Mouse (Mus musculus) stomach, embryonic 16.5 days (tissue): ENCODE data around the gene Ism1. TPM values are rescaled to one million over a fixed set of nuclear protein-coding genes. Genes with fewer than 3 reads are reported as not detected.

Experiments used
- ATAC-seq: fragments of 200-750 bp; cut with Nextera tagmentation; 2 replicates; pipeline ENCODE4 v1.8.0; 2017; ENCODE audit warnings: moderate number of reproducible peaks, moderate TSS enrichment; ENCODE audit not compliant: insufficient read depth, low FRiP score
- H3K27ac ChIP-seq: fragments of 300-500 bp; sonication (generic); 2 replicates; pipeline ENCODE4 v1.5.1; 2014; ENCODE audit warnings: low read length
- H3K27me3 ChIP-seq: fragments of 300-500 bp; sonication (generic); 2 replicates; pipeline ENCODE4 v1.6.1; 2014; ENCODE audit warnings: low read length, control low read depth, mixed read lengths; ENCODE audit not compliant: control insufficient read depth, insufficient read depth
- H3K36me3 ChIP-seq: fragments of 300-500 bp; sonication (generic); 2 replicates; pipeline ENCODE4 v1.6.1; 2014; ENCODE audit warnings: low read length; ENCODE audit not compliant: control insufficient read depth, insufficient read depth
- H3K4me1 ChIP-seq: fragments of 300-500 bp; sonication (generic); 2 replicates; pipeline ENCODE4 v1.6.1; 2014; ENCODE audit warnings: low read length, control low read depth, mixed read lengths; ENCODE audit not compliant: control insufficient read depth, insufficient read depth
- H3K4me2 ChIP-seq: fragments of 300-500 bp; sonication (generic); 2 replicates; pipeline ENCODE4 v1.6.1; 2014; ENCODE audit warnings: low read depth, low read length, mixed read lengths
- H3K4me3 ChIP-seq: fragments of 300-500 bp; sonication (generic); replicated peaks from 2 replicates; pipeline ENCODE4 v1.5.1; 2014; ENCODE audit warnings: mild to moderate bottlenecking, low read length
- H3K9ac ChIP-seq: fragments of 300-500 bp; sonication (generic); 2 replicates; pipeline ENCODE4 v1.6.1; 2014; ENCODE audit warnings: low read length
- H3K9me3 ChIP-seq: fragments of 300-500 bp; sonication (generic); replicated peaks from 2 replicates; pipeline ENCODE4 v1.6.1; 2016; ENCODE audit warnings: low read length, control low read depth; ENCODE audit not compliant: control insufficient read depth
- WGBS: fragments of 180-500 bp; shearing (Covaris S2); extraction: QIAGEN DNeasy Blood & Tissue Kit; methylation state at CpG from one replicate; pipeline ENCODE4 v1.1.7; 2014; 5-methylcytosine and 5-hydroxymethylcytosine counted together
- polyA plus RNA-seq: library from polyadenylated mRNA; unstranded; fragments of >200 nt; fragmentation: Nextera tagmentation; extraction: Ambion mirVana; gene quantifications from 2 replicates; pipeline ENCODE4 v1.2.1, GENCODE M21; 2015

Ism1 gene
- polyA plus RNA-seq, 1 experiment from 2014 or later: 1.7 TPM

DNA sequence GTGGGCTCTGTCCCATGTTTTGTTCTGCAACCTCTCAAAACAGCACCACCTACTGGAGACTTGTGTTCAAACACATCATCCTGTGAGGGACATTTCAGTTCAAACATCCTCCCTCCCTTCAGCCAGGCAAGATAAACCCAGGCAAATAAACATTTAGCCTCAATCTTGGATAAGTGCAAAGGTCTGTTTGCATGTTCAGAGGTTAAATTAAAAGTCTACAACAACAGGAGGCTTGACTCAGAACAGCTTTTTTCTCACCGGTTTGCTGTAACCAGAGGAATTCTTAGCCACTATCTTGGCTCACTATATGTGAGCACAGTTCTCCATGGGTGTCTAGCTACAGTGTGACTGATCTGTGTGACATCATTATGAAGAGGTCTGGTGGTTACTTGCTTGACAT, 22.6 kb downstream of the Ism1 start:
- Histone ChIP-seq H3K27me3 (no peaks in the 10 kb centered on the region), H3K9ac (no peak overlapping the region), H3K9me3 (no peaks in the 10 kb centered on the region; the same call in 1 of the 2 replicates), H3K36me3 (no peaks in the 10 kb centered on the region), H3K27ac (no peak overlapping the region), H3K4me2 (no peak overlapping the region), H3K4me3 (no peak overlapping the region), H3K4me1 (no peaks in the 10 kb centered on the region)
- WGBS: 68% methylated on average over 1 of the region's 1 CpGs
- no peak for ATAC-seq

DNA sequence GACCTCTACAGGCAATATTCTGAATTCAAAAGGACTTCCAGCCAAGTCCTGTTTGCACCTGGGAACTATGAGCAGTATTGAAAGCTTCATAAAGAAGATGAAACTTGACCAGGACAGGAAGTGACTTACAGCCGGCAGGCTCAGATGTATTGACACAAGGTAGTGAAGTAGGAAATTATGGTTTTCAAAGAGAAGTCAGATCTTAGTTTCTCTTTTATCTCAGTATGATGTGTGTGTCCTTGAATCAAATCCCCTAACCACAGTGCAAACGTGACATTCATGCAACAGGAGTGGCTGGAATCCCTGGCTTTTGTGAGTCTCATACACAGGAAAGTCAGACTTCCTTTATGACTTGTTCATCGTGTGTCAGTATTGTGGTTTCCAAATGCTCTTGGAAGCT, 27.0 kb downstream of the Ism1 start:
- WGBS: 48% methylated on average over 3 of the region's 3 CpGs
- no peak for ATAC-seq
- H3K36me3 ChIP-seq: no peaks in the 10 kb centered on the region

DNA sequence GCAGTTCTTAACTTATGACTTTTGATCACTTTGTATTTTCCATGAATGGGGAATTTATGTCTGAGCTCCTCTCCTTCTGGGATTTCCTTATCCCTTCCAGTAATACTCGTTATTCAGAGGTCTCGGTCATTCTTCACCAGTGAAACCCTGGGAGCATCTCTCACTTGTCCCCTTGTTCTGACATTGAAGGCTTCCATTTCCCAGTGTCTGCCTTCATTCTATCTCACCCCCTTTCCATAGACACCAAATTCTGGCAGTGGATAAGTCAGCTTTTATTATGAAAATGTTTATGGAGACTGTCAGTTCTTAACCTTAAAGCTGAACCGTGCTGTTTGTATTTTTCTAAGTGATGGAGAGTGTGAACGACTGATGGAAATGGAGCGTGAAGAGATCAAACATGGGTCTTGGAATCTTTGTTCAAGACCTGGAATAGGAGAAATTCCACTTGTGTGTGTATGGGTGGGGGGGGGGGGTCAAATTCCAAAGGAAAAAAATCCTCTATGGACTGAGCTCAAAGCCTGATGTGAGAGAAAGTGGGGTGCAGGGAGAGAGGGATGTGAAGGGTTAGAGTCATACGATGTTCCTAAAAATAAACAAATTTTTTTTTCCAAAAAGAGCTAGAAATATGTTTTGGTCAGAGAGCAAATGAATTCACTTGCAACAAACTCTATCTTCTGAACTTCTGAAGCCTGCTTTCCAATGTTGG, 30.4 kb downstream of the Ism1 start:
- H3K9me3 ChIP-seq: no peaks in the 10 kb centered on the region
- no peak for ATAC-seq
- H3K4me1 ChIP-seq: no peaks in the 10 kb centered on the region
- 64% methylated on average over 6 of the region's 6 CpGs for WGBS
- no peak overlapping the region for H3K27ac ChIP-seq
- H3K4me3 ChIP-seq: no peak overlapping the region
- no peaks in the 10 kb centered on the region for H3K36me3 ChIP-seq
- no peak overlapping the region for H3K9ac ChIP-seq
- H3K4me2 ChIP-seq: no peak overlapping the region
- no peaks in the 10 kb centered on the region for H3K27me3 ChIP-seq

More for the DNA sequence above, 27.0 kb downstream of the Ism1 start:
- Histone ChIP-seq H3K27me3 (no peaks in the 10 kb centered on the region), H3K9ac (no peak overlapping the region), H3K27ac (no peak overlapping the region), H3K4me2 (no peak overlapping the region), H3K4me1 (no peaks in the 10 kb centered on the region), H3K9me3 (no peaks in the 10 kb centered on the region; the same call in 1 of the 2 replicates), H3K4me3 (no peak overlapping the region)

DNA sequence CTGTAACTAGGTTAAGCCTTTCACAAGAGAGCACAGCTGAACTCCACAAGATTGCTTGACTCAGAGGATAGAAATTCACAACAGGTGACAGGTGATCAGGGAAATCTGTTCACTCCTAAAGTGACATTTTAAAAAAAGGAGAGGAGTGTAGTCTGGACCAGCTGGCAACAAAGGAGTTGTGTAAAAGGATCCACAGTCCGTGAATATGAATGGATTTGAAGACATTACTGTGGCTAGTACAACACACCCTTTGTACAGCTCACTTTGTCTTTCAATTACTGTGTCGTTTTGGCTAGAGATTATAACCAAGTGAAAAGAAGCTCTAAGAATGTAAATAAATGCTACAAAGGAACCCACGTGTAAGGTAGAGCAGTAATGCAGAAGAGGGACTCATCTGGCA, 33.7 kb downstream of the Ism1 start:
- 40% methylated on average over 3 of the region's 3 CpGs for WGBS
- no peaks in the 10 kb centered on the region for H3K36me3 ChIP-seq
- no peak overlapping the region for H3K4me2 ChIP-seq
- H3K9me3 ChIP-seq: no peaks in the 10 kb centered on the region
- H3K27ac ChIP-seq: no peak overlapping the region
- no peak overlapping the region for H3K9ac ChIP-seq
- no peaks in the 10 kb centered on the region for H3K27me3 ChIP-seq
- H3K4me3 ChIP-seq: no peak overlapping the region
- no peak for ATAC-seq
- no peaks in the 10 kb centered on the region for H3K4me1 ChIP-seq

DNA sequence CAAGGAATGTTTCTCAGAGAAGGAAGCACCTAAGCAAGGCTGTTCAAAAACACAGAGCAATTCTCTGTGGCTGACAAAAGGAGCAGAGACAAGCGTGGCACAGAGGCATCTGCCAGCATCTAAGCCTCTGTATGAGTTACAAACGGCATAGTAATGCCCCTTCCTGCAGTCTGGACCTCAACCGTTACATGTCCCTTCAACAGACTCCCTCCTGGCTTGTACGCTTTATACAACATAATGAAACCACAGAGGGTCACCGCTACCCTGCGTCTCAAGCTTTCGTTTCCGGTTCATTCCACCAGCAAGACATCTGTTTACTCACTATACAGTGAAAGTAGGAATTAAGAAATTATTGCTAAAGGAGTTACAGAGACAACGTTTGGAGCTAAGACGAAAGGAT, 34.1 kb downstream of the Ism1 start:
- Histone ChIP-seq H3K9me3 (no peaks in the 10 kb centered on the region), H3K27ac (no peak overlapping the region), H3K36me3 (no peaks in the 10 kb centered on the region), H3K4me1 (no peaks in the 10 kb centered on the region), H3K4me2 (no peak overlapping the region), H3K9ac (no peak overlapping the region), H3K27me3 (no peaks in the 10 kb centered on the region), H3K4me3 (no peak overlapping the region)
- ATAC-seq: no peak
- 83% methylated on average over 10 of the region's 10 CpGs for WGBS

GRCm38 (mm10) chr2:139714206-139714605, 36.2 kb downstream of the Ism1 start:
- Histone ChIP-seq H3K4me3 (no peak overlapping the region), H3K27me3 (no peaks in the 10 kb centered on the region), H3K36me3 (no peaks in the 10 kb centered on the region), H3K4me2 (no peak overlapping the region), H3K9ac (no peak overlapping the region), H3K27ac (no peak overlapping the region), H3K9me3 (no peaks in the 10 kb centered on the region), H3K4me1 (no peaks in the 10 kb centered on the region)
- WGBS: 57% methylated on average over 3 of the region's 3 CpGs
- no peak for ATAC-seq

- Histone ChIP-seq H3K9ac (no peak overlapping the region), H3K4me2 (no peak overlapping the region), H3K4me3 (no peak overlapping the region), H3K36me3 (no peaks in the 10 kb centered on the region), H3K4me1 (no peaks in the 10 kb centered on the region), H3K9me3 (no peaks in the 10 kb centered on the region), H3K27ac (no peak overlapping the region), H3K27me3 (no peaks in the 10 kb centered on the region)
- 58% methylated on average over 1 of the region's 1 CpGs for WGBS
- no peak for ATAC-seq
These were observed 39.8 kb downstream of the Ism1 start for GRCm38 (mm10) chr2:139717772-139718171.

DNA sequence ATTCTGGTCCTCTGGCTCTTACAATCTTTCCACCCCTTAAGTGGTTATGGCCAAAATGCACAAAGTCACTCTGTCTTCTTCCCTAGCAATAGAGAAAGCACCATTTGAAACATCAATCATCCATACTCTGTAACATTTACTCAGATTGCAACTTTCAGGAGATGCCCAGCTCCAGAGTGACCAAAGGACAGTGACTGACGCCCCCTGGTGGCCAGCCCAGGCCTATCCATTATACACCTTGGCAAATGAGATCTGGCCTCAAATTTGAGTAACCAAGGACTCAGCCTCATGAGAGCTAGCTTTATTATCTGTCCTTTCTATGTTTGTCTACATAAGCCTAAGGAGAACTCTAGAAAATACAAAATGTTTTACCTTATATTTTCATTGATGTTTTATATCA, 44.7 kb downstream of the Ism1 start:
- 0 out of 2 replicates have a peak, but pooled peaks have one; percentile 37 for ATAC-seq
- no peak overlapping the region for H3K4me2 ChIP-seq
- H3K9me3 ChIP-seq: no peaks in the 10 kb centered on the region
- H3K27me3 ChIP-seq: no peaks in the 10 kb centered on the region
- no peaks in the 10 kb centered on the region for H3K36me3 ChIP-seq
- WGBS: 0% methylated on average over 1 of the region's 1 CpGs
- no peak overlapping the region for H3K9ac ChIP-seq
- no peak overlapping the region for H3K27ac ChIP-seq
- H3K4me3 ChIP-seq: no peak overlapping the region
- H3K4me1 ChIP-seq: no peaks in the 10 kb centered on the region

GRCm38 (mm10) chr2:139723304-139723703, 45.3 kb downstream of the Ism1 start:
- no peak for ATAC-seq
- no peak overlapping the region for H3K27ac ChIP-seq
- H3K9ac ChIP-seq: no peak overlapping the region
- H3K4me2 ChIP-seq: no peak overlapping the region
- 14% methylated on average over 3 of the region's 3 CpGs for WGBS
- H3K27me3 ChIP-seq: no peaks in the 10 kb centered on the region
- no peak overlapping the region for H3K4me3 ChIP-seq
- H3K36me3 ChIP-seq: no peaks in the 10 kb centered on the region
- no peaks in the 10 kb centered on the region for H3K9me3 ChIP-seq
- no peaks in the 10 kb centered on the region for H3K4me1 ChIP-seq
